Mouse (Mus musculus) cerebellum, postnatal 10 days (tissue): ENCODE measurements at regions not wholly inside any gene's neighbourhood (a gene's known extent, or its start where the extent isn't known, plus 50 kb on each side); places are given as distances from the start of the nearest gene placed in this dataset.
A peak's percentile ranks its signal among the peaks of the same experiment; 100 is the strongest.

Source experiments
- DNase-seq, 2 experiments: peaks; one replicate each; pipeline ENCODE4 v3.0.0; 2021; ENCODE audit warnings: mixed read lengths in 2 of 2

- DNase-seq: peak; percentile 58 to 75
Measured at GRCm38 (mm10) chr12:95576772-95577171, 115.3 kb upstream of the Flrt2 start.

DNA sequence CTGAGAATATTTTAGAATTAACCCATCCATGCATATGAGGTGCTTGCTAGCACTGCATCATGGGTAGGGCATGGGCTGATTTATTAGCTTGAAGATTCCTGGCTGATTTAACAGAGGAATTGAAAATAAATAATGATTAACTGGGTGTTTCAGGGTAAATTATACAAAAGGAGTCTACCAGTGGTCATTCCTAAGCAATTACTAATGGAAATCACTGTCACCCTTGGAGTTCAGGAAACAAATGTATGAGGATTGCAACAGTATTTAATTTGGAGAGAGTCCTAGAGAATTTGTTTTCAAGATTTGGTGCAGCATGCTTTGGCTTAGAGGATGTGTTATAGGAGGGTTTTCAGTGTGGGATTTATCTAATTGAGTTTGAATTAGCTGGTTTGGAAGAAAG is 103.0 kb upstream of the Flrt2 start:
- DNase-seq: no peak

GRCm38 (mm10) chr12:95619281-95619680 is 72.7 kb upstream of the Flrt2 start:
- no peak for DNase-seq

DNA sequence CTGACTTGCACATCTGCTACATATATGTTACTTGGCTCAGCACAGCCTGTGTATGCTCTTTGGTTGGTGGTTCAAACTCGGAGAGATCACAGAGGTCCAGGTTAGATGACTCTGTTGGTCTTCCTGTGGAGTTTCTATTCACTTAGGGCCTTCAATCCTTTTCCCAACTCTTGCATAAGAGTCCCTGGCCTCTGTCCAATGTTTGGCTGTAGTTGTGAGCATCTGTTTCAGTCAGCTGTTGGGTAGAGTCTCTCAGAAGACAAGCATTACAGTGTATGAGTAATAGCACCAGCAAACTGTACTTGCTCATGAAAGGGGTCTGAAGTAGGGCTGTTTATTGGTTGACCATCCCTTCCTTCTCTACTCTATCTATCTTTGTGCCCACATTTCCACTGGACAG is 61.0 kb upstream of the Flrt2 start:
- DNase-seq: peak; percentile 19 to 40

DNA sequence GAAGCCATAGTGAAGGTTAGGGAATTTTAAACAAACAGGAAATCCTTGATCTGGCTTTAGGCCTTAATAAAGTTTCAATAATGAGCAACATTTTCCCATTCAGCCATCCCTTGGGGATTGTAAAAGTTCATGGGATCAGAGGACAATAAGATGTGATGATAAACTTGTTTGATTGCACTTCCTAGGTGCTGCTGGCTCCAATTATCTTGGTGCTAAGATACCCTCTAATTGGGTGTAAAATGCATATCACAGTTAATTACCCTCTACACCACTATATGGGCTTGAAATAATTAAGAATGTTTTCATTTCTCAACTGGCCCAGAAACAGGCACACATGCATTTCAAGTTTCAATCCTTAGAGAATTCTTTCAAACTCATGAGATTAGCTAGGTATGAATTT is 55.4 kb upstream of the Flrt2 start:
- no peak for DNase-seq

- no peak for DNase-seq
Measured at GRCm38 (mm10) chr12:95639892-95640291, 52.1 kb upstream of the Flrt2 start.

DNA sequence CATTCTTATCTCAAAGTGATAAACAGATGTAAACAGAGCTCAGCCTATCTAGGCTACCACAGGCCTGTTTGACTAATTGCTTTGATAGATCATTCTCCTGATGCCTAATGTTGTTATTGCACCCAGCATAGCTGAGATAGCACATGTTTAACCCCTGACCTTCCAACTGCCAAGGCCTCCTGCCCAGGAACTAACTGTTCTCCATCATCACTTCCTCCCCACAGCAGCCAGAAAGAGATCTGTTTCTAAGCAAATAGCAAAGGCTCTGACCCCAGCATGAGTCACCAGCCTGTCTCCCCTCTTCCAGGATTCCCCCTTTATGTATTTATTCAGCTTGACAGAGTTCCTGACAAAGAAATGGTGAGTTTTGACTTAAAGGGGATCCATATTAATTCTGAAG is 50.4 kb upstream of the Flrt2 start:
- DNase-seq: no peak
